Mouse (Mus musculus): ENCODE results near the gene Cmss1.

- TF ChIP-seq POLR2A (IDR thresholded peaks at IDR 0.05; ENCODE audit: low read depth, low read length) (no peak), CTCF (IDR thresholded peaks at IDR 0.05; ENCODE audit: borderline replicate concordance, insufficient read depth, low read length) (no peak)
These were observed 185.7 kb downstream of the Cmss1 start for GRCm38 (mm10) chr16:57420773-57421556.

Measured in embryonic fibroblast, embryonic 13.5 days (primary cell).